Mouse (Mus musculus) spleen, postnatal 10 days (tissue): ENCODE results near the gene Cep70.

Experiments
- DNase-seq, 2 experiments: peaks; one replicate each; pipeline ENCODE4 v3.0.0; 2021 to 2022; ENCODE audit warnings: low spot score in 2 of 2

Gene Cep70

GRCm38 (mm10) chr9:99243190-99243894 is at the start of gene Cep70:
TSS of gene Cep70 (plus strand) at chr9:99243367.
- peak; percentile 98 for DNase-seq

DNA sequence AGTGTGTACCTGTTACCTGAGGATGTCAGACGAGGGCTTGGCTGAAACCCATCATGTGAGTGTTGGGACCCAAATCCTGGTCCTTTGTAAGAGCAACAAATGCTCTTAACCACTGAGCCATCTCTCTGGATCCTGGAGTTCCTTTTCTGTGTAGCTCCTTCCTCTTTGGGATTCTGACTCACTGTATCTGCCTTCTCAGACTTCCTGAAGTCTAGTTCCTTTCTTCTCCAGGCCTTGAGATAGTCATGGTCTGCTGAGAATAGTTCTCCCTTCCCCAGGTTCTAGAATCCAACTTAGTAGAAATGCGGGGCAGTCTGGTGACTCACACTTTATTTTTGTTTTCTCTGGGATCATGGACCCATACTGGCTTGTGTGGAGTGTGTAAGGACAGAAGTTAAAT is 30.5 kb upstream of the Cep70 start:
- no peak for DNase-seq

DNA sequence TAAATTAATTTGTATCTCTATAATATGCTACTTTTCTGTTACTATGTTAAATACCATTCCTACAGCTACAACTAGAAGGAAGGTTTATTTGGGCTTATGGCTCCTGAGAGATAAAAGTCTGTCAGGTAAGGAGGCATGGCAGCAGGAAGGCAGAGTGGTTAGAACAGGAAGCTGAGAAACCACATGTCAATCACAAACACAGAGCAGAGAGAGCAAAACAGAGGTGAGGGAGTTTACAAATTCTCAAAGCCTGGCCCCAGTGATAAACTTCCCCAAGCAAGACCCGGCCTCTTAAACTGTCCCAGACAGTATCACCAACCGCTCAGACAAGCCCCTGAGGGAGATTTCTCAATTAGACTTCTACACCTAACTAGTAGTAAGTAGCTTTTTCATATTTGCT is 27.0 kb upstream of the Cep70 start:
- DNase-seq = no peak

DNA sequence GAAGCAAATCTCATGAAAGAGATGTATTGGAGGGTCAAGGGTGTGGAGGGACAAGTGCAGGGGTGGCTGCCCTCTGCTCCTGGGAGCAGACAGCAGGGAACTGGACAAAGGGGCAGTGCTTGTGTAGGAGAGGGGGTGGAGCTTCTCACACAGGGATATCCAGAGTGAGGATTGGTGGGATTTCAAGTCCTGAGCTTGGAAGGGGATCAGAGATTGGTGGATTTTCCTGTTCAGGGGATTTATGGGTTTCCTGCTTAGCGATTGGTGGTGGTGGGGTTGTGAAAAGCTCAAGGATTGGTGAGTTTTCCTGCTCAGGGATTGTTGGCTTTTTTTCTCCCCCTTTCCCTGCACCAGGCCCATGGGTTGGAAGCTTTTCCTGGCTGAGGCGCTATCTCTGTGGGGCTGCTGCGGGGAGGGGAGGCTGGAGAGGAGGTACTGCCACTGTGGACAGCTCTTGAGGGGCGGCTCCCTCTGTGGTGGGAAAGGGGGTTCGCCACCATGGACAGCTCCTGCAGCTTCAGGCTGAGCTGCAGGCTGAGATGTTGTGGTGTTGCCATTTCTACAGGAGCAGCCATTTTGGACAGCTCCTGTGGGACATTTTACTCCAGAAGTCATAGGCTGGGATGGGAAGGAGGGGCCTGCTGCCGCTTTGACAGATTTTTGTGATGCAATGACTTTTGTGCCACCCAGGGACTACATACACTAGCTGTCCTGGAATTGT is 25.0 kb upstream of the Cep70 start:
- DNase-seq = peak in 1 of 2 experiments; percentile 66

DNA sequence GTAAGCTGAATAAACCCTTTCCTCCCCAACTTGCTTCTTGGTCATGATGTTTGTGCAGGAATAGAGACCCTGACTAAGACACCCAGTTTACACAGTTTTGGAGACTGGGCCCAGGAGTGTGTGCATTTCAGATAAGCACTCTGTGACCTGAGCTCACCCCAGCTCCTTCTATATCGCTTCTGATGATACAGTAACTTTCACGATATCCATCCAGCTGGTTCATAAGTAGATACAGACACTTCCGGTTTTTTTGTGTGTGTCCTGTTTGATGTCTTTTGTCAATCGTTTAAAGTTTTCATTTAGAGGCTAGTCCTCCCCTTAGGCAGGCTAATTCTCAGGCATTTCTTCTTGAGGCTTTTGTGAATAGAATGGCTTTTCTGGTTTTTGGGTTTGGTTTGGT is 21.5 kb upstream of the Cep70 start:
- no peak for DNase-seq

GRCm38 (mm10) chr9:99224583-99224982 is 18.6 kb upstream of the Cep70 start:
- no peak for DNase-seq

DNA sequence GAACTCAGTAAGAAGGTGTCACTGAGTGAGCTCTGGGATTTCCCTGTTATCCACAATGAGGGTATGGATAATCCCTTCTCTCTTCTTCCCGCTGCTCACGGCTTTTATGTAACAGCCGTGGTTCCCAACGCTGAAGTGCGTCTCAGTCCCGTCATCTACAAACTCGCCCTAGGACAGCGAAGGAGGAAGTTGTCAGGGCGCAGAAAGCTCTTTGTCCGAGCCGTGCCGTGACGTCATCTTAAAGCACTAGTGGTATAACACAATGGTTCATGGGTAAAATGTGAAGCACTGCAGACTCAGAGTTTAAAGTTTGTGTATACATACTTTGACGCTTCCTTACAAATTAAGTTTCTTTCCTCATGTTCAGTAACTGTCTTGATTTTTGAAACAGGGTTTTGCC is 13.7 kb upstream of the Cep70 start:
- no peak for DNase-seq

GRCm38 (mm10) chr9:99237139-99237538 is 6.0 kb upstream of the Cep70 start, which contains the start of gene Faiml:
TSS of gene Faiml (minus strand) at chr9:99237239.
- no peak for DNase-seq

- no peak for DNase-seq
Observed at GRCm38 (mm10) chr9:99238276-99238675, 4.9 kb upstream of the Cep70 start.

GRCm38 (mm10) chr9:99239256-99239655 is 3.9 kb upstream of the Cep70 start:
- DNase-seq = no peak

DNA sequence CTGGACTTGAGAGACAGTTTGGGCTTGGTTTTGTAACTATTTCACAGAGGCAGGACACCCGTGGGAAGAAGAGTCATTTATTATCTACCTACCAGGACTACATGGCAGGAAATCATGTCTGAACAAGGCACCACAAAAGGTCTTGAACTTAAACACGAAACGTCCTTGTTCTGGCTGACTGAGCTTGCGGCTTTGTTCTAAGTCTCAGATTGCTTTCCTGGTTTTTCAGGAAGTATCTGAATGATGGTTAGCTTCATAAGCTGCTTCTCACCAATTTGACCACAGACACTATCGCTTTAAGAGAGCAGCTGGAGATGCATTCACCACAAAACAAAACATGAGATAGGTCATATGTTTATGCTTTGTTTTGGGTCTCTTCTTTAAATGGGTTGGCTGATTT is 2.6 kb upstream of the Cep70 start:
- no peak for DNase-seq

- DNase-seq = peak; percentile 52 to 68
Observed at GRCm38 (mm10) chr9:99242035-99242434, 1.1 kb upstream of the Cep70 start.

- no peak for DNase-seq
Observed at GRCm38 (mm10) chr9:99242533-99243189, 506 bp upstream of the Cep70 start.

DNA sequence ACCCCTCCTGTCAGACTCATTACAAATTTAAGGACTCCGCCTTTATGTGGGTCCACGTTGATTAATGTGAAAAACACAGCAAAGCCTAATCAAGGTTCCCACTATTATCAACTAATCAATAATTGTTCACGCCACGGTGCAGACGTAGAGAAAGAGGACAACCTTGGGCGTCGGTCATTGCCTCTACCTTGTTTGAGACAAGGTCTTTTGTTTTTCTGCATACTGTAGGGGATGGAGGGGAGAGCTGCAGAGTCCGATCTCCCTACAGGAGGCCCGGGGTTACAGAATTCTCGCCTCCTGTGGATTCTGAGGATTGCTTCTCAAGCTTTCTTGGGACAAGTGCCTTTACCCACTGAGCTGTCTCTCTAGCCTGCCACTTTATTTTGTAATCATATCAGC is 727 bp downstream of the Cep70 start:
- DNase-seq = peak in 1 of 2 experiments; percentile 23

DNA sequence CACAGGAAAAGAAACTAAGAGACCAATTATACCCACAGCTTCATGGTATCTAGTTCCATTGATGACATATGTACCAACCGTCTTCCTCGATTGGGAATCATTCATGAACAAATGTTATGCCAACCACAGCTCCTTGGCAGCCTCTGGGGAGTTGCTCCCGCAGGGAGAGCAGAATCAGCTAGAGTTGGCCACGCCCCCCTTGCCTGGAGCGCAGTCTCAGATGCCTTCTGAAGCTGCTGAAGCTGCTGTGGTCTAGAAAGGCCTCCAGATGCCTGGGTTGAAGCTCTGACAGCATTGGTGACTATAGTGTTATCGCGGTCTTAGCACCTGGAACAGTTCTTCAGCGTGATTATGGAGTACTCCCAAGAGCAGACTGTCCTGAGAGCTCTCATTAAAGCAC is 5.1 kb downstream of the Cep70 start:
- DNase-seq = peak; percentile 30 to 77

- no peak for DNase-seq
Observed at GRCm38 (mm10) chr9:99248906-99249305, 5.7 kb downstream of the Cep70 start.

GRCm38 (mm10) chr9:99253861-99254260 is 10.7 kb downstream of the Cep70 start:
- DNase-seq = no peak

GRCm38 (mm10) chr9:99256206-99256605 is 13.0 kb downstream of the Cep70 start:
- no peak for DNase-seq

DNA sequence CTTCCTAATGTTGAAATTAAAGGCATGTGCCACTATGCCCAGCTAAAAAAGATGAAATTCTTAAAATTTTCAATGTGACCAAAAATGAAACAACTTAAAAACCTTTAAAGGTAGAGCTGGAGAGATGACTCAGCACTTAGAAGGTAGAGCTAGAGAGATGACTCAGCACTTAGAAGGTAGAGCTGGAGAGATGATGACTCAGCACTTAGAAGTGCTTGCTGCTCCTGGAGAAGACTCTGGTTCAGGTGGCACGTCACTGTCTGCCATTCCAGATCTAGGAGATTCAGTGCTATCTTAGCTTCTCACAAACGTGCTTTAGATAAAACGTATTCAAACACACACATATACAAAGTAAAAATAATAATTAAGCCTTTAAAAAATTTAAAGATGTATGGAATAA is 13.7 kb downstream of the Cep70 start:
- no peak for DNase-seq

DNA sequence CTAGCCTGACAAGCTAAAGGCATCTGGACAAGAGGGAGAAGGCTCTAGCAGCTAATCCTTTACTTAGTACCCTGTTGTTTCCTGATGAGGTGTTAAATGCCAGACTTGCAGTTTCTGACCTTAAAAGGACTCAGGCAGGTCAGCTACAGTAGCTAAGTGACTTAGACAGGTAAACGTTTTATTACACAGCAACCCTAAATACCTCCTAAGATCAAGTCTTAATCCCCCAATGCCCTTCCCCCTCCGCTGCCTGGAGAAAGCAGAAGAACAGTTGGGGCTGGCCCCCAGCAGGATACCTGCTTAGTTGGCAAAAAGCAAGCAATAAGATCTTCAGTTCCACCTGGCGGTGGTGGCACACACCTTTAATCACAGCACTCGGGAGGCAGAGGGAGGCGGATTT is 15.7 kb downstream of the Cep70 start:
- DNase-seq = no peak

DNA sequence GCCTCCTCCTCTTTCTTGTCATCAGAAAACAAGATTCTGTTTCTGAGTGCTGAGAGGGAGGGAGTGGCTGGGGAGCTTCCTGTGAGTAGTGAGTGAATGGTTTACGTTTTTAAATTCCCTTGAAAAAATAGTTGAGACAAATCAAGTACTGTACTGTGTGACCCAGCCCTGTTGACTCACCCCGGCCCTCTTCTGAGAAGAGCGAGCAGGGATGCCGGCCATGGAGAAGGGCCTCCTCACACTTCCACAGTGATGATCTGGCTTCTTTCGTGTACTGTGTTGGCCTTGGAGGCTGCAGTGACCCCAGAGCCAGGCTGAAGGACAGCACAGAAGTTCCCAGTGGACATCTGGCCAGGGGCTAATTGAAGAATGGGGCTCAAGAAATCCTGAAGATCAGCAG is 61.1 kb downstream of the Cep70 start:
- no peak for DNase-seq

DNA sequence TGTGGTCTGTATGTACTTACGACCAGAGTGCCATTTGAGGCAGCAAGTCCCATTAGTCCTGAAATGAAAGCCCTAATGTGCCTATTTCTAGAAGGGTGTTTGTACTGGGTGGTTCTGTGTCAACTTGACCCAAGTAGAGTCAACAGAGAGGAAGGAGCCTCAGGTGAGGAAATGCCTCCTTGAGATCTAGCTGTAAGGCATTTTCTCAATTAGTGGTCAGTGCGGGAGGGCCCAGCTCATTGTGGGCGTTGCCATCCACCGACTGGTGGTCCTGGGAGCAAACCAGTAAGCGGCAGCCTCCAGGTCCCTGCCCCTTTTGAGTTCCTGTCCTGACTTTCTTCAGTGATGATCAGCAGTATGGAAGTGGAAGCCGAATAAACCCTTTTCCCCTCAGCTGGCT is 63.1 kb downstream of the Cep70 start:
- no peak for DNase-seq
